Mouse (Mus musculus): ENCODE measurements around the gene Ddah1. TPM values are rescaled to one million over a fixed set of nuclear protein-coding genes. Genes with fewer than 3 reads are reported as not detected.

The Ddah1 gene
- total and polyA plus RNA-seq, 3 experiments = 4.5 to 5.9 (median 5.4) TPM

GRCm38 (mm10) chr3:145916826-145917225 is 158.4 kb downstream of the Ddah1 start:
- H3K36me3 ChIP-seq (ENCODE audit: control insufficient read depth, insufficient read depth, low read length) = no peaks in the 10 kb centered on the region
- no peak overlapping the region for H3K27ac ChIP-seq
- H3K79me2 ChIP-seq (replicated peaks; ENCODE audit: control insufficient read depth, insufficient read depth, low read length) = no peaks in the 10 kb centered on the region
- WGBS = 65% methylated on average over 4 of the region's 4 CpGs
- DNase-seq = no peak
- no peaks in the 10 kb centered on the region for H3K4me1 ChIP-seq (ENCODE audit: control insufficient read depth, insufficient read depth, low read length)
- H3K4me3 ChIP-seq = no peak overlapping the region
- TF ChIP-seq POLR2A (IDR thresholded peaks at IDR 0.05; ENCODE audit: insufficient read depth, low read depth, low read length) (no peak), EP300 (IDR thresholded peaks at IDR 0.05; ENCODE audit: insufficient read depth, low read depth, low read length) (no peak), CTCF (IDR thresholded peaks at IDR 0.05) (no peak)
- no peaks in the 10 kb centered on the region for H3K27me3 ChIP-seq (ENCODE audit: control insufficient read depth, insufficient read depth, low read length)
- H3K9ac ChIP-seq (ENCODE audit: low read depth, low read length) = no peak overlapping the region
- intact Hi-C loops (cut with DNase I) = no loop called here

GRCm38 (mm10) chr3:145922019-145922854 is 163.8 kb downstream of the Ddah1 start, which contains the start of gene Bcl10:
TSS of gene Bcl10 (plus strand) at chr3:145922804.
- intact Hi-C loops (cut with DNase I) = loop anchor here (5.0 kb wide), 2 partner anchors 275 to 345 kb away; partner anchors contain the start of genes Ccn1 and Znhit6
- Histone ChIP-seq H3K4me3 (peak within 1 kb of the TSS; percentile 53), H3K27me3 (ENCODE audit: control insufficient read depth, insufficient read depth, low read length) (no peaks in the 10 kb centered on the region), H3K9ac (ENCODE audit: low read depth, low read length) (peak within 1 kb of the TSS; percentile 63), H3K36me3 (ENCODE audit: control insufficient read depth, insufficient read depth, low read length) (peaks cover 8% of the 10 kb centered on the region), H3K27ac (peak within 1 kb of the TSS; percentile 82), H3K79me2 (replicated peaks; ENCODE audit: control insufficient read depth, insufficient read depth, low read length) (peaks cover 1% of the 10 kb centered on the region; the same call in 1 of the 2 replicates), H3K4me1 (ENCODE audit: control insufficient read depth, insufficient read depth, low read length) (peaks cover 10% of the 10 kb centered on the region)
- DNase-seq = no peak
- TF ChIP-seq EP300 (IDR thresholded peaks at IDR 0.05; ENCODE audit: insufficient read depth, low read depth, low read length) (no peak), POLR2A (IDR thresholded peaks at IDR 0.05; ENCODE audit: insufficient read depth, low read depth, low read length) (no peak), CTCF (IDR thresholded peaks at IDR 0.05) (no peak)
- 28% methylated on average over 11 of the region's 11 CpGs for WGBS

- Histone ChIP-seq H3K36me3 (ENCODE audit: control insufficient read depth, insufficient read depth, low read length) (peaks cover 8% of the 10 kb centered on the region), H3K27me3 (ENCODE audit: control insufficient read depth, insufficient read depth, low read length) (no peaks in the 10 kb centered on the region), H3K4me3 (no peak overlapping the region), H3K27ac (peak overlapping the region; percentile 82), H3K4me1 (ENCODE audit: control insufficient read depth, insufficient read depth, low read length) (peaks cover 10% of the 10 kb centered on the region), H3K9ac (ENCODE audit: low read depth, low read length) (no peak overlapping the region), H3K79me2 (replicated peaks; ENCODE audit: control insufficient read depth, insufficient read depth, low read length) (peaks cover 1% of the 10 kb centered on the region; the same call in 1 of the 2 replicates)
- DNase-seq = no peak
- intact Hi-C loops (cut with DNase I) = loop anchor here (5.0 kb wide), 2 partner anchors 276 to 346 kb away; partner anchors contain the start of genes Ccn1 and Znhit6
- 49% methylated on average over 3 of the region's 3 CpGs for WGBS
- TF ChIP-seq EP300 (IDR thresholded peaks at IDR 0.05; ENCODE audit: insufficient read depth, low read depth, low read length) (no peak), CTCF (IDR thresholded peaks at IDR 0.05) (no peak), POLR2A (IDR thresholded peaks at IDR 0.05; ENCODE audit: insufficient read depth, low read depth, low read length) (no peak)
Observed at GRCm38 (mm10) chr3:145922971-145923370, 164.5 kb downstream of the Ddah1 start.

- Histone ChIP-seq H3K27me3 (ENCODE audit: control insufficient read depth, insufficient read depth, low read length) (no peaks in the 10 kb centered on the region), H3K4me1 (ENCODE audit: control insufficient read depth, insufficient read depth, low read length) (peaks cover 12% of the 10 kb centered on the region), H3K36me3 (ENCODE audit: control insufficient read depth, insufficient read depth, low read length) (peaks cover 8% of the 10 kb centered on the region), H3K4me3 (peak overlapping the region; percentile 85), H3K9ac (ENCODE audit: low read depth, low read length) (peak overlapping the region; percentile 90), H3K27ac (peak overlapping the region; percentile 96), H3K79me2 (replicated peaks; ENCODE audit: control insufficient read depth, insufficient read depth, low read length) (peaks cover 1% of the 10 kb centered on the region; the same call in 1 of the 2 replicates)
- under 1% methylated on average over 58 of the region's 58 CpGs for WGBS
- peak; percentile 82 for TF ChIP-seq EP300 (IDR thresholded peaks at IDR 0.05; ENCODE audit: insufficient read depth, low read depth, low read length)
- peak; percentile 96 for TF ChIP-seq POLR2A (IDR thresholded peaks at IDR 0.05; ENCODE audit: insufficient read depth, low read depth, low read length)
- no peak for TF ChIP-seq CTCF (IDR thresholded peaks at IDR 0.05)
- intact Hi-C loops (cut with DNase I) = loop anchor here (5.0 kb wide), 2 partner anchors 277 to 347 kb away; partner anchors contain the start of genes Ccn1 and Znhit6
- DNase-seq = peak; percentile 99 to 100
Observed at GRCm38 (mm10) chr3:145923874-145924577, 165.6 kb downstream of the Ddah1 start.

DNA sequence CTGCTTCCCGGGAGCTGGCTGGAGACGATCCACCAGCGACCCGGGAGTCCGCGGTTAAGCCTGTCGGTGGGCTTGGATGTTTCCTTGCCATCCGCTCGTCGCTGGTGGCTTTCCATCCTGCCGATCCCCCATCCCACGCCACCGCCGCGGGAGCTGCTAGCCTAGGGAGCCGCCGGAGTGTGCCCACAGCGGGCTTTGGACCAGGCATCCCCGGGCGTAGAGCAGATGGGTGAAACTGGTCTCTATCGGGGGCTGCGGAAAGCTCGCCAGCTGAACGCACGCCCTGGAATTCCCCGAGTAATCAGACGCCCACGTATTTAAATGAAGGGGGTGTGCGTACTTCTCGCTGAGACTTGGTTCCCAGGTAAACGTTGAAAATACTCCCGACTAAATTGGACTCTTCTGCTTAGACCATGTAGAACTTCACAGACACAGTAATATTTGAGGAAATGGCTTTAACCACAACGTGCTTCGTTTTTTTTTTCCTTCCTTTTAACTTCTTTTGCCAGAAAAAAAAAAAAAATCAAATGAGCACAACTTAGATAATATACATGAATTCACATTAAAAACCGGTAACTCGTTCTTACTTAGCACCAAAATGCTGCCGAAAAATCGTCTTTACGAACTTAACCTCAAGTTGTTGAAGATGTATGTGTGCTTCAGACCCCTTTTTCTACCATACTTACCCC is 166.3 kb downstream of the Ddah1 start:
- intact Hi-C loops (cut with DNase I) = loop anchor here (5.0 kb wide), 2 partner anchors 277 to 347 kb away; partner anchors contain the start of genes Ccn1 and Znhit6
- peaks cover 8% of the 10 kb centered on the region for H3K36me3 ChIP-seq (ENCODE audit: control insufficient read depth, insufficient read depth, low read length)
- no peak for TF ChIP-seq CTCF (IDR thresholded peaks at IDR 0.05)
- TF ChIP-seq EP300 (IDR thresholded peaks at IDR 0.05; ENCODE audit: insufficient read depth, low read depth, low read length) = no peak
- no peak for TF ChIP-seq POLR2A (IDR thresholded peaks at IDR 0.05; ENCODE audit: insufficient read depth, low read depth, low read length)
- peak overlapping the region; percentile 85 for H3K4me3 ChIP-seq
- peaks cover 12% of the 10 kb centered on the region for H3K4me1 ChIP-seq (ENCODE audit: control insufficient read depth, insufficient read depth, low read length)
- 3% methylated on average over 39 of the region's 39 CpGs for WGBS
- DNase-seq = peak; percentile 68 to 69
- H3K9ac ChIP-seq (ENCODE audit: low read depth, low read length) = peak overlapping the region; percentile 90
- peaks cover 3% of the 10 kb centered on the region for H3K79me2 ChIP-seq (replicated peaks; ENCODE audit: control insufficient read depth, insufficient read depth, low read length)
- peak overlapping the region; percentile 96 for H3K27ac ChIP-seq
- H3K27me3 ChIP-seq (ENCODE audit: control insufficient read depth, insufficient read depth, low read length) = no peaks in the 10 kb centered on the region
